Mouse (Mus musculus) left cerebral cortex, adult 18-20 months (tissue): ENCODE data around the gene Limd1. TPM values are rescaled to one million over a fixed set of nuclear protein-coding genes. Genes with fewer than 3 reads are reported as not detected.

Experiments used
- DNase-seq, 2 experiments: peaks; one replicate each; pipeline ENCODE4 v3.0.0; 2021 to 2022; ENCODE audit warnings: low spot score in 2 of 2, mixed read lengths in 1 of 2
- total RNA-seq, 2 experiments: library from RNA; stranded (reverse); gene quantifications; 2 replicates each; pipeline ENCODE4 v1.2.3; 2021

Limd1 gene
- total RNA-seq, 2 experiments from 2014 or later, result 5.9 to 6.4 TPM

GRCm38 (mm10) chr9:123539823-123540222 is 61.3 kb downstream of the Limd1 start:
- no peak for DNase-seq

- no peak for DNase-seq
Observed at GRCm38 (mm10) chr9:123554599-123554998, 76.1 kb downstream of the Limd1 start.

Other genes starting within 250 kb of the Limd1 start
- gene Tmem158, start 217.9 kb upstream of the Limd1 start, total RNA-seq, result 10 to 100 TPM; 54.7 to 65.3 TPM
- 10 to 100 TPM; 33.7 to 36.0 TPM for gene Lars2, start 111.8 kb upstream of the Limd1 start, total RNA-seq
- gene Sacm1l, start 51.1 kb downstream of the Limd1 start, total RNA-seq, result 10 to 100 TPM; 69.3 to 70.2 TPM
- gene Slc6a20b, start 153.9 kb downstream of the Limd1 start, total RNA-seq, result under 1 TPM; 0.52 to 0.53 TPM
- gene Ccr9, start 199.7 kb downstream of the Limd1 start, total RNA-seq, result under 1 TPM; 0.16 to 0.33 TPM
- 10 to 100 TPM; 25.2 to 28.1 TPM for gene Slc6a20a, start 200.2 kb downstream of the Limd1 start, total RNA-seq
- 10 to 100 TPM; 65.2 to 74.3 TPM for gene Lztfl1, start 239.0 kb downstream of the Limd1 start, total RNA-seq